Mouse (Mus musculus) adrenal gland, adult 2 months (tissue): ENCODE measurements around the gene Smpd2. TPM values are rescaled to one million over a fixed set of nuclear protein-coding genes. Genes with fewer than 3 reads are reported as not detected.
A peak's percentile ranks its signal among the peaks of the same experiment; 100 is the strongest.

Source experiments
- DNase-seq: peaks from one replicate; pipeline ENCODE4 v3.0.0; 2021
- polyA plus RNA-seq: library from polyadenylated mRNA; depleted of rRNA; stranded (reverse); fragments of >200 nt; gene quantifications from 2 replicates; pipeline ENCODE4 v1.2.3, GENCODE M21; 2012; rRNA removed
- total RNA-seq, 2 experiments: library from RNA; stranded (reverse); gene quantifications; 2 replicates each; pipeline ENCODE4 v1.2.3; 2021

Gene Smpd2
- total and polyA plus RNA-seq, 3 experiments: 20.2 to 49.1 (median 29.4) TPM

- peak; percentile 53 for DNase-seq
Observed at GRCm38 (mm10) chr10:41452791-41453190, 37.4 kb downstream of the Smpd2 start.

GRCm38 (mm10) chr10:41451656-41452055 lies 38.5 kb downstream of the Smpd2 start:
- DNase-seq: no peak

- DNase-seq: no peak
Observed at GRCm38 (mm10) chr10:41450780-41451522, 39.2 kb downstream of the Smpd2 start.

GRCm38 (mm10) chr10:41450137-41450670 lies 40.0 kb downstream of the Smpd2 start, which contains the start of gene Zbtb24:
TSS of gene Zbtb24 (plus strand) at chr10:41450383.
- DNase-seq: peak; percentile 96

GRCm38 (mm10) chr10:41449684-41450083 lies 40.5 kb downstream of the Smpd2 start:
- DNase-seq: no peak

DNA sequence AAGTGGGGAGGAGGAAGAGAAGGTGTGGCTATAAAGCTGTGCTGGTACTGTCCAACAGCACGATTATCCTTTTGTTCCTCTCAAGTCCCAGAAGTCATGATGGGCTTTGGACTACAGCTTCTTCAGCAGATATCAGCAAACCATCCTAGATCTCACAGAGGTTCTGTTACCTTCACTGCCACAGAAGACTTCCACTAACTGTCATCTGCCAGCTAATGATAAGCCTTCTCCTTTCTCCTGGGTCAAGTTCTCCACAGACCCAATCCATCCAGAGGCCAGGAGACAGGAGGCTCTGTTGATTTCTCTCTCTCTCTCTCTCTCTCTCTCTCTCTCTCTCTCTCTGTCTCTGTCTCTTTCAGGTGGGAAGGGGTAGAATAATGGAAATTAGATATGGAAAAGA lies 42.0 kb downstream of the Smpd2 start:
- DNase-seq: no peak

Other genes starting within 250 kb of the Smpd2 start
- gene Fig4, start 187.1 kb downstream of the Smpd2 start, total RNA-seq: 10 to 100 TPM; 18.7 to 19.7 TPM
- gene Fig4, start 187.1 kb downstream of the Smpd2 start, polyA plus RNA-seq: 6.3 and 6.4 TPM in 2 replicates
- gene Ak9, start 186.4 kb downstream of the Smpd2 start, total RNA-seq: not detected
- not detected in 2 replicates for gene Ak9, start 186.4 kb downstream of the Smpd2 start, polyA plus RNA-seq
- gene Zbtb24, start 40.0 kb downstream of the Smpd2 start, total RNA-seq: 10 to 100 TPM; 15.3 to 21.0 TPM
- gene Zbtb24, start 40.0 kb downstream of the Smpd2 start, polyA plus RNA-seq: 13.5 and 15.5 TPM in 2 replicates
- 10 to 100 TPM in 1 of 2 experiments, 1 to 10 TPM in 1; 6.2 to 11.1 TPM for gene Mical1, start 14.1 kb downstream of the Smpd2 start, total RNA-seq
- 10.4 and 13.3 TPM in 2 replicates for gene Mical1, start 14.1 kb downstream of the Smpd2 start, polyA plus RNA-seq
- under 1 TPM; 0.46 to 0.73 TPM for gene Ppil6, start 70 bp upstream of the Smpd2 start, total RNA-seq
- 0.55 and 0.62 TPM in 2 replicates for gene Ppil6, start 70 bp upstream of the Smpd2 start, polyA plus RNA-seq
- gene Cd164, start 29.0 kb upstream of the Smpd2 start, total RNA-seq: 100 to 1,000 TPM; 205 to 282 TPM
- 124 and 127 TPM in 2 replicates for gene Cd164, start 29.0 kb upstream of the Smpd2 start, polyA plus RNA-seq
- under 1 TPM; 0.23 to 0.24 TPM for gene Ccdc162, start 226.3 kb upstream of the Smpd2 start, total RNA-seq
- gene Ccdc162, start 226.3 kb upstream of the Smpd2 start, polyA plus RNA-seq: 0.25 and 0.44 TPM in 2 replicates